Mouse (Mus musculus) cerebellum, adult 2 months (tissue): ENCODE data around the gene Cygb.

Source experiments
- CTCF ChIP-seq: fragments of 200-500 bp; IDR thresholded peaks from 2 replicates; pipeline ENCODE4 v1.5.1; 2011; ENCODE audit warnings: low read depth, mild to moderate bottlenecking, control low read depth, low read length, moderate library complexity, borderline replicate concordance; ENCODE audit not compliant: insufficient read depth
- POLR2A ChIP-seq: fragments of 200-500 bp; IDR thresholded peaks from 2 replicates; pipeline ENCODE4 v1.6.1; 2011; ENCODE audit warnings: low read length, control low read depth, borderline replicate concordance; ENCODE audit not compliant: insufficient read depth

- TF ChIP-seq CTCF (no peak), POLR2A (no peak)
Observed at GRCm38 (mm10) chr11:116627072-116628020, 26.8 kb downstream of the Cygb start.
